Mouse (Mus musculus) neural tube, embryonic 15.5 days (tissue): ENCODE data around the gene Plekho2. TPM values are rescaled to one million over a fixed set of nuclear protein-coding genes. Genes with fewer than 3 reads are reported as not detected.

Source experiments
- ATAC-seq: fragments of 200-750 bp; cut with Nextera tagmentation; 2 replicates; pipeline ENCODE4 v1.8.0; 2017; ENCODE audit warnings: mild to moderate bottlenecking, moderate TSS enrichment, moderate library complexity; ENCODE audit not compliant: low FRiP score
- H3K27ac ChIP-seq: fragments of 300-500 bp; sonication (generic); replicated peaks from 2 replicates; pipeline ENCODE4 v1.5.1; 2015; ENCODE audit warnings: mild to moderate bottlenecking, inconsistent platforms
- H3K27me3 ChIP-seq: fragments of 300-500 bp; sonication (generic); replicated peaks from 2 replicates; pipeline ENCODE4 v1.6.1; 2015; ENCODE audit warnings: inconsistent platforms
- H3K36me3 ChIP-seq: fragments of 300-500 bp; sonication (generic); 2 replicates; pipeline ENCODE4 v1.6.1; 2015; ENCODE audit warnings: inconsistent platforms
- H3K4me1 ChIP-seq: fragments of 300-500 bp; sonication (generic); 2 replicates; pipeline ENCODE4 v1.6.1; 2015; ENCODE audit warnings: inconsistent platforms
- H3K4me2 ChIP-seq: fragments of 300-500 bp; sonication (generic); 2 replicates; pipeline ENCODE4 v1.6.1; 2015; ENCODE audit warnings: inconsistent platforms, mild to moderate bottlenecking, moderate library complexity
- H3K4me3 ChIP-seq: fragments of 300-500 bp; sonication (generic); replicated peaks from 2 replicates; pipeline ENCODE4 v1.5.1; 2015; ENCODE audit warnings: mild to moderate bottlenecking, inconsistent platforms
- H3K9ac ChIP-seq: fragments of 300-500 bp; sonication (generic); replicated peaks from 2 replicates; pipeline ENCODE4 v1.6.1; 2015; ENCODE audit warnings: mild to moderate bottlenecking, inconsistent platforms
- H3K9me3 ChIP-seq: fragments of 300-500 bp; sonication (generic); replicated peaks from 2 replicates; pipeline ENCODE4 v1.6.1; 2016; ENCODE audit warnings: inconsistent platforms
- WGBS: fragments of 180-500 bp; shearing (Covaris S2); methylation state at CpG from one replicate; pipeline ENCODE4 v1.1.7; 2015; ENCODE audit warnings: mixed read lengths; 5-methylcytosine and 5-hydroxymethylcytosine counted together
- polyA plus RNA-seq: library from polyadenylated mRNA; unstranded; fragments of >200 nt; fragmentation: Nextera tagmentation; extraction: Ambion mirVana; gene quantifications from 2 replicates; pipeline ENCODE4 v1.2.1, GENCODE M21; 2015

Gene Plekho2
- polyA plus RNA-seq, 1 experiment from 2014 or later = 5.0 TPM

- Histone ChIP-seq H3K4me1 (no peaks in the 10 kb centered on the region), H3K27me3 (no peaks in the 10 kb centered on the region), H3K9ac (no peak overlapping the region), H3K9me3 (no peaks in the 10 kb centered on the region), H3K36me3 (no peaks in the 10 kb centered on the region), H3K27ac (no peak overlapping the region), H3K4me3 (no peak overlapping the region), H3K4me2 (no peak overlapping the region)
- no peak for ATAC-seq
- WGBS = 85% methylated on average over 4 of the region's 4 CpGs
Observed at GRCm38 (mm10) chr9:65536491-65536890, 43.3 kb downstream of the Plekho2 start.

- 85% methylated on average over 11 of the region's 11 CpGs for WGBS
- H3K9ac ChIP-seq = no peak overlapping the region
- no peak overlapping the region for H3K4me2 ChIP-seq
- H3K4me3 ChIP-seq = no peak overlapping the region
- no peaks in the 10 kb centered on the region for H3K9me3 ChIP-seq
- H3K27ac ChIP-seq = no peak overlapping the region
- no peaks in the 10 kb centered on the region for H3K36me3 ChIP-seq
- no peaks in the 10 kb centered on the region for H3K4me1 ChIP-seq
- H3K27me3 ChIP-seq = no peaks in the 10 kb centered on the region
- no peak for ATAC-seq
Observed at GRCm38 (mm10) chr9:65535789-65536469, 43.9 kb downstream of the Plekho2 start.

- Histone ChIP-seq H3K27ac (no peak overlapping the region), H3K4me2 (no peak overlapping the region), H3K27me3 (no peaks in the 10 kb centered on the region), H3K4me3 (no peak overlapping the region), H3K9me3 (no peaks in the 10 kb centered on the region), H3K36me3 (no peaks in the 10 kb centered on the region), H3K4me1 (no peaks in the 10 kb centered on the region), H3K9ac (no peak overlapping the region)
- 81% methylated on average over 3 of the region's 3 CpGs for WGBS
- ATAC-seq = no peak
Observed at GRCm38 (mm10) chr9:65535191-65535722, 44.6 kb downstream of the Plekho2 start.

- no peaks in the 10 kb centered on the region for H3K4me1 ChIP-seq
- H3K9ac ChIP-seq = no peak overlapping the region
- H3K4me2 ChIP-seq = no peak overlapping the region
Observed at GRCm38 (mm10) chr9:65534111-65534510, 45.7 kb downstream of the Plekho2 start.

GRCm38 (mm10) chr9:65532986-65533385, 46.9 kb downstream of the Plekho2 start:
- no peaks in the 10 kb centered on the region for H3K4me1 ChIP-seq
- H3K9me3 ChIP-seq = no peaks in the 10 kb centered on the region
- ATAC-seq = no peak
- H3K4me2 ChIP-seq = no peak overlapping the region
- no peaks in the 10 kb centered on the region for H3K36me3 ChIP-seq
- no peak overlapping the region for H3K4me3 ChIP-seq
- no peak overlapping the region for H3K9ac ChIP-seq
- WGBS = 67% methylated on average over 8 of the region's 8 CpGs
- H3K27me3 ChIP-seq = no peaks in the 10 kb centered on the region
- H3K27ac ChIP-seq = no peak overlapping the region

More at GRCm38 (mm10) chr9:65534111-65534510, 45.7 kb downstream of the Plekho2 start:
- Histone ChIP-seq H3K36me3 (no peaks in the 10 kb centered on the region), H3K27ac (no peak overlapping the region), H3K4me3 (no peak overlapping the region), H3K9me3 (no peaks in the 10 kb centered on the region), H3K27me3 (no peaks in the 10 kb centered on the region)
- no peak for ATAC-seq
- 83% methylated on average over 3 of the region's 3 CpGs for WGBS

- H3K4me1 ChIP-seq = no peaks in the 10 kb centered on the region
- ATAC-seq = no peak
Observed at GRCm38 (mm10) chr9:65531283-65531682, 48.6 kb downstream of the Plekho2 start.

GRCm38 (mm10) chr9:65529659-65530058, 50.2 kb downstream of the Plekho2 start:
- no peak overlapping the region for H3K27ac ChIP-seq
- H3K9me3 ChIP-seq = no peaks in the 10 kb centered on the region
- H3K9ac ChIP-seq = no peak overlapping the region
- 70% methylated on average over 8 of the region's 8 CpGs for WGBS
- no peak for ATAC-seq
- H3K4me2 ChIP-seq = no peak overlapping the region
- H3K4me1 ChIP-seq = no peaks in the 10 kb centered on the region
- H3K4me3 ChIP-seq = no peak overlapping the region
- no peaks in the 10 kb centered on the region for H3K36me3 ChIP-seq
- H3K27me3 ChIP-seq = no peaks in the 10 kb centered on the region

More at GRCm38 (mm10) chr9:65531283-65531682, 48.6 kb downstream of the Plekho2 start:
- H3K36me3 ChIP-seq = no peaks in the 10 kb centered on the region
- H3K9ac ChIP-seq = no peak overlapping the region
- no peaks in the 10 kb centered on the region for H3K27me3 ChIP-seq
- no peak overlapping the region for H3K27ac ChIP-seq
- H3K9me3 ChIP-seq = no peaks in the 10 kb centered on the region
- H3K4me3 ChIP-seq = no peak overlapping the region
- H3K4me2 ChIP-seq = no peak overlapping the region
- 83% methylated on average over 5 of the region's 5 CpGs for WGBS

GRCm38 (mm10) chr9:65528417-65529038, 51.3 kb downstream of the Plekho2 start:
- no peak overlapping the region for H3K27ac ChIP-seq
- H3K4me3 ChIP-seq = no peak overlapping the region
- 86% methylated on average over 6 of the region's 6 CpGs for WGBS
- no peak for ATAC-seq
- no peaks in the 10 kb centered on the region for H3K27me3 ChIP-seq
- no peaks in the 10 kb centered on the region for H3K36me3 ChIP-seq
- H3K9me3 ChIP-seq = no peaks in the 10 kb centered on the region
- H3K9ac ChIP-seq = no peak overlapping the region
- H3K4me1 ChIP-seq = peaks cover 4% of the 10 kb centered on the region
- no peak overlapping the region for H3K4me2 ChIP-seq

- no peaks in the 10 kb centered on the region for H3K36me3 ChIP-seq
- H3K9me3 ChIP-seq = no peaks in the 10 kb centered on the region
- no peak overlapping the region for H3K4me3 ChIP-seq
- no peak overlapping the region for H3K27ac ChIP-seq
- peaks cover 14% of the 10 kb centered on the region for H3K4me1 ChIP-seq
- H3K9ac ChIP-seq = no peak overlapping the region
- H3K27me3 ChIP-seq = no peaks in the 10 kb centered on the region
- 85% methylated on average over 10 of the region's 10 CpGs for WGBS
- ATAC-seq = no peak
- no peak overlapping the region for H3K4me2 ChIP-seq
Observed at GRCm38 (mm10) chr9:65525445-65526195, 54.2 kb downstream of the Plekho2 start.

GRCm38 (mm10) chr9:65523611-65524364, 56.1 kb downstream of the Plekho2 start:
- Histone ChIP-seq H3K9me3 (no peaks in the 10 kb centered on the region), H3K27ac (no peak overlapping the region), H3K4me1 (peaks cover 26% of the 10 kb centered on the region), H3K27me3 (no peaks in the 10 kb centered on the region), H3K9ac (no peak overlapping the region), H3K4me2 (peak overlapping the region; percentile 38; the same call in 1 of the 2 replicates), H3K36me3 (no peaks in the 10 kb centered on the region), H3K4me3 (no peak overlapping the region)
- ATAC-seq = peak; percentile 75
- WGBS = 23% methylated on average over 14 of the region's 14 CpGs

- Histone ChIP-seq H3K4me3 (peak overlapping the region; percentile 39), H3K27me3 (no peaks in the 10 kb centered on the region), H3K4me1 (peaks cover 26% of the 10 kb centered on the region), H3K9me3 (no peaks in the 10 kb centered on the region), H3K4me2 (peak overlapping the region; percentile 72), H3K9ac (peak overlapping the region; percentile 52), H3K36me3 (no peaks in the 10 kb centered on the region), H3K27ac (peak overlapping the region; percentile 79)
- 11% methylated on average over 11 of the region's 11 CpGs for WGBS
- ATAC-seq = 0 out of 2 replicates have a peak, but pooled peaks have one; percentile 45
Observed at GRCm38 (mm10) chr9:65520505-65520876, 59.3 kb downstream of the Plekho2 start.
